Mouse (Mus musculus) megakaryocyte progenitor cell, adult 5-6 weeks (primary cell): Measurements from ENCODE around the gene Msh6. TPM values are rescaled to one million over a fixed set of nuclear protein-coding genes. Genes with fewer than 3 reads are reported as not detected.
"Not testable (repeated sequence)": the region's sequence is repeated elsewhere in the genome, so short reads cannot be mapped to it uniquely, and the experiment has no call there.

Experiments
- ATAC-seq: replicated peaks from 2 replicates; pipeline ENCODE4 v1.8.0; 2016; ENCODE audit warnings: mild to moderate bottlenecking, moderate TSS enrichment, inconsistent platforms; ENCODE audit not compliant: poor library complexity
- total RNA-seq, 2 experiments: library from RNA; stranded (forward) in 1 of 2; stranded (reverse) in 1 of 2; fragments of 157-497, 149-512 nt in 1 of 2; fragments of 200-1000 nt in 1 of 2; gene quantifications; 2 replicates each; pipeline versions ENCODE4 v1.2.3 to v1.2.4; 2015 to 2017

The Msh6 gene
- total RNA-seq (2015) (55.5 and 57.0 TPM in 2 replicates), total RNA-seq (2017) (84.1 and 114 TPM in 2 replicates)

GRCm38 (mm10) chr17:87974629-87975228 lies at the start of gene Msh6:
Msh6 (plus strand) TSS chr17:87975062.
- peak; percentile 84 for ATAC-seq

DNA sequence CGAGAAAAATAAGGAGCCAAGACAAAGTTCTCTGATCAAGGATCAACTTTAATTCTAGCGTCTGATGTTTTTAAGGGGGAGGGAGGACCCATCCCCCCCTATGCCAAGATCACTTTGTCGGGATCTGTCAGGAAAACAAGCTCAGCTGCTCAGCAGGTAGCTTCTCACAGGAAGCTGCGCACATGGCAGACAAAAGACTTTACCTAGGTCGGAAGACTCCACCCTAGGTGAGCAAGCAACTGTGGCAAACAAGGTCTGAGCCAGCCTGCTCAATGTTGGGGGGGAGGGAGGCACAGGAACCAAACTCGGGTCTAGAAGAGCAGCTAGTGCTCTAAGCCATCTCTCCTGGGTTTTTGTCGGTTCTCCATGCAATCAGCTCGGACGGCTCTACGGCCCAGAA lies 40.5 kb upstream of the Msh6 start:
- no peak for ATAC-seq

GRCm38 (mm10) chr17:87934736-87935135 lies 40.1 kb upstream of the Msh6 start:
- no peak for ATAC-seq

DNA sequence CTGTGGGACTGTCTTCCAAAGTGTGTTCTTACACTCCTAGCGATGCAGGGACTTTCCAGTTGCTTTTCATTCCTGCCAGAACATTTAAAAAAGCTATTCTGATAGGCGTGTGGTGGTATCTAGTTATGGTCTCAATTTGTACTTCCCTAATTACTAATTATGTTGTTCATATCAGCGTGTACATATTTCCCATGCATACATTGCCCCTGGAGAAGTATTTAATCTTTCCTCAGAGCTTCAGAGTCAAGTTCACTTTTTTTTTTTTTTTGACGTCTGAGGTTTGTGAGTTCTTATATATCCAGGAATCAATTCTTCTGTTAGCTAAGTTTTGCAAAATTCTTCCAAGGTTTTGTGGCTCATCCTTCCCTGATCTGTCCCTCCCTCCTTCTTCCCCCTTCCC lies 38.7 kb upstream of the Msh6 start:
- no peak for ATAC-seq

GRCm38 (mm10) chr17:87948965-87949584 lies 25.8 kb upstream of the Msh6 start:
- ATAC-seq, result peak; percentile 100

DNA sequence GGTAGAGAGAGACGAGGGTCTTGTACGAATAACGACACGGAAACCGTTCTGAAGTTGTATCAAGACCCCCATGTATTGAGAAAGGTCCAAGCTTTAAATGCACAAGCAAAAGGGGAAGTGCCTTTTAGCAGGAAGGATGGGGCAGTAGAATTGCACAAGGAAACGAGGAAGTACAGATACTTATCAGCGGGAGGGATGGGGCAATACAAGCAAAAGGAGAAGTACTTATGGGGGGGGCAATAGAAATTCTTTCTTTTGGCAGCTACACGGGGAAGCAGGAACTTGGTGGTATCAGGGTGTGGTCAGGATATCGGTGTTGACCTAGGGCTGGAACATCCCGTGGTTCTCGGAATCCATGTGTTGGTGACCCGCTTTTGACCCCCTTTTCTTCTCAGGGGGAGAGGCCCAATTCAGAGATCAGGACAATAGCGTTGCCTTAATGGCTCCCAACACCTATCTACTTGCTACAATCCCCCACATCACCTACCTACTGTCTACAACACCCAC lies 20.2 kb upstream of the Msh6 start:
- not testable (repeated sequence) for ATAC-seq

DNA sequence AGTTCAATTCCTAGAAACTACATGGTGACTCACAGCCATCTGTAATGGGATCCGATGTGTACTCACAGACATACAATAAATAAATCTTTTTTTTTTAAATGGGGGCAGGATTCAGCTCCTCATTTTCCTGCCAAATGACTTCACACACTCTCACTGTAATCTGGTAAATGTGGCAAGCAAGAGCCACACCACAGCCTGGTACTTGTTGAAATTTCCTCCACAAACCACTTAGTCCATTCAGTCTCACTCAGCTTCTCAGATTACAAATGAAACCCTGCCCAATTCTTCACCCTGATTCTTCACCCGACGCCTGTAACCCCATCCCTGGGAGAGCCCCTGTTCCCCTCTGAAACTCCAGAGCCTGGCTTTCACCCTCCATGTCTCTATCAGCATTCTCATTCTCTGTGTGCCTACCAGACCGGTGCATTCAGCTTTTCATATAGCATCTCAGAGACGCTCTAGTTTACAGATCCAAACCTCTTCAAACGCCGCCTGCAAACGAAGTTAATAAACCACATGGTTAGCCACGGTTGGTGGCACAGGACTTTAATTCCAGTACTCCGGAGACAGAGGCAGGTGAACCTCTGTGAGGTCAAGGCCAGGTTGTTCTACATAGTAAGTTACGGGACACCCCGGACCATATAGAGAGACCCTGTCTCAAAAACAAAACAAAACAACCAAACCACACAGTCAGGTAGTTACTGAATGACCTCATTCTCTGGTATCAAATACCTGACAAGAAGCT lies 17.6 kb upstream of the Msh6 start:
- ATAC-seq, result no peak

DNA sequence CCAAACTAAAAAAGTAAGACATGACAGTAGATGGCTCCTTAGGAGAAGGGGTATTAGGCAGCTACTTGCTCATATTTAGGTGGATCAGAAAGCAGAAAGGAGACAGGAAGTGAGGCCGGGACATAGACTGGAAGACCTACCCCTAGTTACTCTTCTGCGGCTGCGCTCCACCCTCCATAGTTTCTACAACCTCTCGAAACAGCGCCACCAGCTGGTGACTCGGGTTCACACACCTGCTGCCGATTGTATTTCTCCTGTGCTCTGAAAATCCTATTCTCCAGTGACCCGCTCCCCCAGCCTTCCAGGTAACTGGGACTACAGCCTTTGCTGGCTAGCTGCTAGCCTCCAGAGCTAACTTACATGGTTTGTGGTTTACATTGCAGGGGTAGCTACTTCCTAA lies 16.6 kb upstream of the Msh6 start:
- ATAC-seq, result no peak

DNA sequence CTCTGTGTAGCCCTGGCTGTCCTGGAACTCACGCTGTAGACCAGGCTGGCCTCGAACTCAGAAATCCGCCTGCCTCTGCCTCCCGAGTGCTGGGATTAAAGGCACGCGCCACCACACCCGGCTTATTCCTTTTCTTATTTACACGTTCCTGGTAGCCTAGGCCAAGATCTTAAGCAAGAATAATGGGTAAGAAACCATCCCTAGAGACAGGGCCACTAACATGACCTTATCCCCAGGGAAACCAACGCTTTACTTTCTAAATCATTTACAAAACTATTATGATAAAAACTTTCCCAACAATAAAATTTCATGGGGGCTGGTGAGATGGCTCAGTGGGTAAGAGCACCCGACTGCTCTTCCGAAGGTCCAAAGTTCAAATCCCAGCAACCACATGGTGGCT lies 15.5 kb upstream of the Msh6 start:
- not testable (repeated sequence) for ATAC-seq

GRCm38 (mm10) chr17:87959931-87960330 lies 14.9 kb upstream of the Msh6 start:
- ATAC-seq, result not testable (repeated sequence)

- ATAC-seq, result no peak
Observed at GRCm38 (mm10) chr17:87963081-87964075, 11.5 kb upstream of the Msh6 start.

DNA sequence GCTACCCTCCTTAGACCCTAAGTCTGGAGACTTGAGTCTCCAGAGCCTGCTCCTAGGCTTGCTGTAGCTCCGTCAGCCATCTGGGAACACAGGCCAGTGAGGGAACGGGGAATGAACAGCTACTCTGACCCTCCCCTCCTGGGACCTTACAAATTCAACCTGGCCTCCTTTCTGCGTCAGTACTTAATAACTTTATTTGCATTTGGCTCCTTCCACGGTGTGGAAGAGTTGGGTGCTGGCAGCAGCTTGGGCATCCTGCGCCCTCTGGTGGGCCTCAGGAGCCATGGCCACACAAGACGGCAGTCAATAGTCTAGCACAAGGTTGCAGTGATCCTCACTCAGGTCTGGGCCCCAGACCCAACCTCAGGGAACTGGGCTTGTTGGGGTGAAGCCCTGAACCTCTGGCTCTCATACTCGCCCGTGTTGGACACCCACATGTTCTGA lies 6.4 kb upstream of the Msh6 start:
- ATAC-seq, result peak; percentile 100

- ATAC-seq, result not testable (repeated sequence)
Observed at GRCm38 (mm10) chr17:87971696-87972591, 2.9 kb upstream of the Msh6 start.

GRCm38 (mm10) chr17:87972856-87973255 lies 2.0 kb upstream of the Msh6 start:
- no peak for ATAC-seq

DNA sequence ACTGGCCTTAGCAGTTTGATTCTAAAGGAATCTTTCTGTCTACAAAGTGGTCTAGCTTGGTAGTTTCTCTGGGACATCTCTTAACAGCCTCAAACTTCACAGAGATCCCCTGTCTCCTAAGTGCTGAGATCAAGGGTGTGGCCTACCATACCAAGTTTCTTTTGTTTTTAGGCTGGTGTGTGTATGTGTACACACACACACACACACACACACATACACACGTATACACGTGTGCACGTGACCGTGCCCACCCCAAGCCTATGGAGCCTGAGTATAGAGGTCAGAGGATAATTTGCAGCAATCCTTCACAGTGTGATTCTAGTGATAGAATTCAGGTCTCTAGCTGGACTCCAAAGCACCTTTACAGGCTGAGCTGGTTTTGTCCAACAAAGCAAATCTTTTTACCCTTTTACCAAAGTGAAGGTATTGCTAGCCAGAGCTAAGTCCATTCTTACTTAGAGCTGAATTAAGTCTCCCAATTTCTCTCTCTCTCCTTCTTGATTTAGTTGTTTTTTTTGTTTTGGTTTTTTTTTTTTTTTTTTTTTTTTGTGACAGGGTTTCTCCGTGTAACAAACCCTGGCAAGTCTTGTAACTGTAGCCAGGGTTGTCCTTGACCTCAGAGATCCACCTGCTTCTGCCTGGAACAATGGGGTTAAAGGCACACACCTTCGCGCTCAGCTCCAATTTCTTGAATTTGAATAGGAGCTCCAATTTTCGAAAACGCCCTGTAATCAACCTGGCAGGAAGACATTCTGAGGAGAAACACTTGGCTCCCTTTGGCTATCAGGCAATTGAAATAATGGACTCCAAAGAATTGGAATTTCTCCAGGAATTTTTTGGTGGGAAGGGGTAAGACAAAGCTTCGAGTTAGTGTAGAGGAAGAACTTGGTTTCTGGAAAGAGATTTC lies 1.3 kb upstream of the Msh6 start:
- no peak for ATAC-seq

DNA sequence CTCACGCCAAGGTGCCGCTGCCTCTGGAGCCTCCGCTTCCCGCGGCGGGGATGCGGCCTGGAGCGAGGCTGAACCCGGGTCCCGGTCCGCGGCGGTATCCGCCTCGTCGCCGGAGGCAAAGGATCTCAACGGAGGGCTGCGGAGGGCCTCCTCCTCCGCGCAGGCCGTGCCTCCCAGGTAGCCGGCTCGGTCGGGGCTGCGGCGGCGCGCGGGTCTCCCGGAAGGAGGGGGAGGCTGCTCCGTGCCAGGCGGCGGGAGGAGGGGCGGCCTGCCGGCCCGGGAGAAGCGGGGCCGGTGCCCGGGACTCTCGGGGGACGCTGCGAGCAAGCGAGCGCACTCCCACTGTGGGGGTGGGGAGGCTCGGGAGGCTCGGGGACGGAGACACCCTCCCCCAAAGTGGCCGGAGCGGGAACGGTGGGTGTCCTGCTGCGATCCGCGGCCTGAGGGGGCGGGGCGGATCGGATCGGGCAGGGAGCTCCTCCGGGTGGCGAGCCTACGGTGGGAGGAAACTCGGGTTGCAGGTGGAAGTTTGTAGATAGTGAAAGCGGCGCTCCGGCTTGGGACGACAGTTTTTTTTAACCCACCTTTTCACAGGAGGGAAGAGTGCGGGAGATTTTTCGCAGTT lies 479 bp downstream of the Msh6 start:
- peak; percentile 49 for ATAC-seq

DNA sequence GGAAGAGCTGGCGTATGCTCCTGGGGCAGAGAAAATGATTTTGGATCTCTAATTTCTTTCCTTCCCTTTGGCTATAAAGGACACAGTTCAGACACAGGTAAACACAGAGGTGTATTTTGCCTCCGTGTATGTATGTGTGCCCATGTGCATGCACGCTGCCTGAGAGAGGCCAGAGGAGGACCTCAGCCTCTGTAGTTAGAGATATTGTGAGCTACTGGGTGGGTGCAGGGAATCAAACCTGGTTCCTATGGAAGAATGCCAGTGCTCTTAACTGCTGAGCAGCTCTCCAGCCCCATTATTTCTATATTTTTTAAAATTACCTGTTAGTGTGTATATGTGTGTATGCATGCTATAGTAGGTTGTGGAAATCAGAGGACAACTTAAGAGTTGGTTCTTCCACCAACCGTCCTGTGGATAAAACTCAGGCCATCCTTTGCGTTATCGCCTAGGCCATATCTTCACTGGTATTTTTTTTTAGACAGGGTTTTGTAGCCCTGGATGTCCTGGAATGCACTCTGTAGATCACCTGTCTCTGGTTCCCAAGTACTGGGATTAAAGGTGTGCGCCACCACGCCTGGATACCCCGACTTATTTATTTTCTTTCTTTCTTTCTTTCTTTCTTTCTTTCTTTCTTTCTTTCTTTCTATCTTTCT lies 1.4 kb downstream of the Msh6 start:
- 0 out of 2 replicates have a peak, but pooled peaks have one; percentile 12 for ATAC-seq
